Mouse (Mus musculus) liver (tissue): ENCODE results near the gene Dpf1.

Experiments
- DNase-seq: peaks from one replicate; pipeline ENCODE4 v3.0.0-alpha.2; 2020; ENCODE audit warnings: mixed read lengths

The Dpf1 gene

DNA sequence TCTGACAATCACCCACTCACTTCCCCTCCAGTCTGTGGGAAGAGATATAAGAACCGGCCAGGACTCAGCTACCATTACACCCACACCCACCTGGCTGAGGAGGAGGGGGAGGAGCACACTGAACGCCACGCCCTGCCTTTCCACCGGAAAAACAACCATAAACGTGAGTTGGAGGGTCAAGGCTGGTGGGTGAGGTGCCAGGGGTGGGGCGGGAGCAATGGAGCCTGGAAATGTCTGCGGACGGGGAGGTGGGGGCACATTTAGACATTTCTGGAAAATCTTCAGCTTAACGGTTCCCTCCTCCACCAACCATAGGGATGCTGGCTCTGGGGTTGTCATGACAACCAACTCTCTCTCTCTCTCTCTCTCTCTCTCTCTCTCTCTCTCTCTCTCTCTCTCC lies 9.3 kb downstream of the Dpf1 start:
- no peak for DNase-seq

DNA sequence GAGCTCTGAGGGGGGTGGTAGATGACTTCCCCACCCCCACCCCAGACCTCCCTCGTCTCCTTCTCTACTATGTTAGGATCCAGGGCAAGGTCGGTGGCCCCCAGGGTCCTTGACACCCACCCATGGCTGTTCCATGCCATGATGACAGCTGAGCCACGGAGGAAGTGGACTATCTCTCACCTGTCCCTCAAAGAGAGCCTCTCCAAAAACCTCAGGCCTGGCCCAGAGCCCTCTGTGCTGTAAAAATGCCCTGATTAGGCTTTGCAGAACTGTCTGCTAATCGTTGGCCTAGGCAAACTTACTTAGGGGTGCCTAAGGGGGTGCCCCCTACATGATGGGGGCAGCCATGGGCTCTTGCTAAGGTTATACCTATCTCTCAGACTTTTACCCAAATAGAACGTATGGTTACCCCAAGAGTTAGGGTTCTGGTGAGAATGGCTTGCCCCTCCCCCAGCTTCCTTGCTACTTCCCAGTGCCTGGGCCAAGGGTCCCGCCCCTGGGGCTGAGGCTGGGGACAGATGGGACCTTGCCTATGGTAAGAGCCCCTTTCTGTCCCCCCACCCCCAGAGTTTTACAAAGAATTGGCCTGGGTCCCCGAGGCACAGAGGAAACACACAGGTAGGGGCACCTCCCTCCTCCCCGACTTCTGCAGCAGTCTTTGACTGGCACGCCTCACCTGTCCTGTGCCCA lies 10.0 kb downstream of the Dpf1 start:
- DNase-seq, result no peak

DNA sequence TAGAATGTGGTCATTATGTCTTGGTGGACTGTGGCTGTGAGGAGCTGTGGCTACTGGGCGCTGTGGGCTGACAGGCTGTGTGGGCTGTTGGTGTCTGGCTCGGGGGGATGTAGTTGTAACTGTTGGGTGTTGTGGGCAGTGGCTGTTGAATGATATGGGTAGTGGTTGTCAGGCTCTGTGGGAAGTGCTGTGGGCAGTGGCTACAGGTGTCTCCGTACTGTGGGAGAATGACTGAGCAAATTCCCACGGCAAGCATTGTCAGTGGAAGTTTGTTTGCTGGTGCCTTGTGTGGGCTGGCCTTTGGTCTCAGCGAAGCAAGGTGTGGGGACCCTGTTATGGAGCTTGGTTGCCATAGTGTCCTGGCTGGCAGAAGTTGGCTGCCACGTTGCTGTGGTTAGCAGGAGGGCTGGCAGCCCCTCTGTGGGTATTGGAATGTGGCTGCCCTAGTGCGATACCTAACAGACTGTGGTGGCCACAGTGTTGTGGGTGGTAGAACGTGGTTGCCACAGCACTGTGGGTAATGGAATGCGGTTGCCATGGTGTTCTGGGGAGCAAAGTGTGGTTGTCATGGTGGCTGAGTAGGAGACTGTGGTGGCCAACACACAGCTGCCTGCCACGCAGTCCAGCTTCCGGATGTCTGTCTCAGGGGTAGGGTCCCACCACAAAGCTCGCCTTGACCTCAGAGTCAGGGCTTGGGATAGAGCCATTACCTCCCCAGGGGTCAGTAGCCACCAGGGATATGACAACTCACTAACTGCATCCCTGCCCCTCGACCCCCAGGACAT lies 11.3 kb downstream of the Dpf1 start:
- no peak for DNase-seq

DNA sequence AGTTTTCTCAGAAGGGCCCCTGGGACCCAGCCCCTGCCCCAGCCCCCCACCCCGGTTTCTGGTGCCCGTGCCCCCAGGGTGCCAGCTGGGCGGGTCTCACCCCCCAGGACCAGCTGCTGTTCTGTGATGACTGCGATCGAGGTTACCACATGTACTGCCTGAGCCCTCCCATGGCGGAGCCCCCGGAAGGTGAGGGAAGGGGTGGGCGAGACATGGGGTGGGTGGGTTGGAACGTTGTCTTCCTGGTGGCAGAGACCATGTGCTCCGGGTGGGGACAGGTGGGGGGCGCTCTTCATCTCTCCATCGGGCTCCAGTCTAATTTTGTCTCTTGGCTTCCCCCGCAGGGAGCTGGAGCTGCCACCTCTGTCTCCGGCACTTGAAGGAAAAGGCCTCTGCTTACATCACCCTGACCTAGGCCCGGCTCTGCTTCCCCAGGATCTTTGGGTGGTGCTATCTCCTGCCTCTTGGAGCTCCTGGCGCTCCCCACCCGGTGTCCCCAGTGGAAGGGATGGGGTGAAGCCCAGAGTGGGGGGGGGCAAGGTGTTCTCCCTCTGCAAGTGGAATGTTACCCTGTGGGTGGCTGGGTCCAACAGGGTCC lies 12.5 kb downstream of the Dpf1 start:
- DNase-seq, result no peak

DNA sequence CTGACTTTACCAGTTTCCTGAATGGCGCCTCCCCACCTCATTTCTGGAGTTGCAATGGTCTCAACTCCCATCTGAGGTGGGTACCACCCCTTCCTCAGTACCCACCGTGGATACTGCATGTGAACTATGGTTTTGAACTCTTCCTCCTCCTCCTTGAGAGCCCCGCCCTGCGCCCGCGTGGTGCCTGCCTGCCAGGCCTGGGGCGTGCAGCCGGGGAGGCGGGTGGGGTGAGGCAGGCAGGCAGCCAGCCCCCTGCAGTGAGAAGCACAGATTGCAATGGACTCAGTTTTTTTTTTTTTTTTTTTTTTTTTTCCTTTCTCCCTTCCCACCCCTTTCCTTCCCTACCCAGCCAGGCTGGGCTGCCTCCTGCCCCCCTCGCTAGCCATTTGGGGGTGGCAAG lies 13.2 kb downstream of the Dpf1 start:
- DNase-seq, result peak; percentile 51

DNA sequence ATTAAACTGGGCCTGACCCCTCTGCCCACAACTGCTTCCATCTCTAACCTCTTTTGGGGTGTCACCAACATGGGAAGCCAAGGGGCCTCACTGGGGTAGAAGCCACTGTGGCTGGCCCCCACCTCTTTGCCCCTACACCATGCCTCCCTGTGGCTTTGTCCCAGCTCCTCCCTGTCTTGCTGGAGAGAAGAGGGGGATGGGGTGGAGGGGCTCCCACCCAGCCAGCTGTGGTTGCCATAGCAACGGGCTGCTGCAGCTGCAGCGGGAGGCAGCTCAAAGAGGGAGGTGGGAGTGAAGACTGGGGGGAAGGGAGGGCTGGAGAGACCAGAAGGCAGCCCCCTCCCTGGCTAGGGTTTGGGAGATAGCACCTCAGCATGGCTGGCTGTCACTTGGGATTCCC lies 13.8 kb downstream of the Dpf1 start:
- DNase-seq, result peak; percentile 62

DNA sequence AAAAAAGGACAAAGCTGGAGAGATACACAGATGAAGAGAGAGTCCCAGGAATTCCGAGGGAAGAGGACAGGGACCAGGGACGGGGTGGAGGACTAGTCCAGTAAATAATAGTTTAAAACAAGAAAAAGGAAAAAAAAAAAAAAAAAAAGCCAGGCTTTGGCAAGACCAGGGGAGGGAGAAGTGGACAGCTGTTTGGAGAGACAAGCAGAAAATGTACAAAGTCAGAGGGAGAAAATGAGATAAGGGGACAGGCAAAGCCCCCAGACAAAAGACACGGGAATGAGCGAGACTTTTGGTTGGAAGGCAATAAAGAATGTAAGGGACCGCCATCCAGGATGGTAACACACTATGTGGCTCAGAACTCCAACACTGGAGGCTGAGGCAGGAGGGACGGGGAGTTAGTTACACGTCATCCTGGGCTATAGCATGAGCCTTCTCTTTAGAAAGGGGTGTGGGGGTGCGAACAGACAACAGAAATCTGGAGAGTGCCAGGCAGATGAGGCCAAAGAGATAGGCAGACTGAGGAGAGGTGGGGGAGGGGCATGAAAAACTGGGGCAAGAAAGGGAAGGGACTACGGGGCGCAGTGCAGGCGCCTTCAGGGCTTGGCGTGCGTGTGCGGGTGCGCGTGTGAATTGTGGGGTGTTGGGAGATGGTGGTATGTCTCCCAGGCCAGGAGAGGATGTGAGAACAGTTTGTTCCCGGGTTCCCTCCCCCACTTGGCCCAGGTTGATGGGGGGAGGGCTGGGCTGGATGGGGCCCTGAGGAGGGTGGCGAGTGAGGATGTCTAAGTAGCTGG lies 14.6 kb downstream of the Dpf1 start:
- peak; percentile 64 for DNase-seq

DNA sequence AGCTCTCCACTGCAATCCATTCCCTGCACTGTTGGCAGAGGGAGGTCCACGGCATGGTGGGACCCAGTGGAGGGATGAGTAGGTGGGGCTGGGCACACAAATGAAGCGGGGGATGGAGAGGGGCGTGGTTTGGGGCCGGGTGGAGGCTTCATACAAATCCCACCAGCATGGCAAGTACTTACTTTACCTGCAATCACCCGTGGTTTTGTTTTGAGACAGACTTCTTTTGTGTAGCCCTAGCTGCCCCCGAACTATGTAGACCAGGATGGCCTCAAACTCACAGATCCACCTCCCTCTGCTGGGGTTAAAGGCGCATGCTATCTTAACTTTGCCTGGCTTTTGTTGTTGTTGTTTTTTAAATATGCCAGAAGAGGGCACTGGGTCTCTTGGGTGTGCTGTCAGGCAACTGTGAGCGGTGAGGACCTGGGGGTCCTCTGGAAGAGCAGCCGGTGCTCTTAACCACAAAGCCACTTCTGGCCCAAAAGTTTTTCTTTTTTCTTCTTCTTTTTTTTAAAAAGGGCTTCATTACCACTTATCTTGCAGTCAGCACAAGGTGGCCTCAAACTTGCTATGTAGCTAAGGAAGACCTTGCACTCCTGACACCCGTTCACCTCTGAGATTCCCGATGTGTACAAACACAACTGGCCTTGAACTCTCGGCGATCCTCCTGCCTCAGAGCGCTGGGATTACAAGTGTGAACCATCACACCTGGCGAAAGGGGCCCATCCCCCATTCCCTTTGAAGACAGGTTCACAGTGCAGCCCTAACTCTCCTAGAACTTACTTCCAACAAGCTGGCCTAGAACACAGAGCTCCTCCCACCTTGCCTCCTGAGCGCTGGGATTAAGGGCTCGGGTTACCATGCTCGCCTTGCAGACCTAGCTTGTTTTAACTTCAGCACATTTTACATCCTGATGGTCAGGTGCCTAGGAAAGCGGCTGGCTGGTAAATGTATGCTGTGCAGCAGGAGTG lies 15.9 kb downstream of the Dpf1 start:
- no peak for DNase-seq

DNA sequence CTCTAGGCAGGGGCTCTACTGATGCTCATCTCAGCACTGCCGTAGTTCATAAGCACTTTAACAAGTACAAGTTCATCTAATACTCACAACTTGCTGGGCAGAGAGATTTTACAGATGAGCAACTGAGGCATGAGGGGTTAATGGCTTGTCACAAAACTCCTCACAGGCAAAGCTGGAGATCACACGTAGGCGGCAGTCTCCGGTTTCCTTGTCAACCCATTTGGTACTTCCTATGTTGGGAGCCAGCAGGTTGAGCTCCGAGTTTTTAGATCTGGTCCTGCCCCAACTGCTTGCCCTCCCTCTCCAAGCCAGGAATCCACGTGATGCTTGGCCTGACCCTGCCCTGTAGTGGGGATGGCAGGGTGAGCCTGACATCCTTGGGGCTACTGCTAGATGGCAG lies 23.3 kb downstream of the Dpf1 start:
- no peak for DNase-seq

DNA sequence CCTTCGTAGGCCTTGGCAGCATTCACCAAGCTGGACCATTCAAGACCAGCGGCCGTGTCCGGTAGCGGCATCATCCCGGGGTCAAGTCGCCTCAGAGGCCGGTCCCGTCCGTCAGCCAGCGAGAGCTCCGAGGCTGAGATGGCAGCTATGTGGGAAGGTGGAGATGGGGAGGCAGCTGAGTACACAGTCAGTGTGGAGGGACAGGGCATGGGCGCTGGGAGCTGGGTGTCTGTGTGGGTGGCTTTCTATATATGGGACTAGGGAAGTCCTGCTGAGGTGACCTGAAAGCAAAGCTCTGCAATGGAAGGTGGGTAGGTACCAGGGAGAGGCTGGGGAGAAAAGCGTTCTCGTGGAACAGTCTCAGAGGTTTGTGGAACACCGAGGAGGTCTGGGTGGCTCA lies 25.2 kb downstream of the Dpf1 start:
- DNase-seq, result no peak

DNA sequence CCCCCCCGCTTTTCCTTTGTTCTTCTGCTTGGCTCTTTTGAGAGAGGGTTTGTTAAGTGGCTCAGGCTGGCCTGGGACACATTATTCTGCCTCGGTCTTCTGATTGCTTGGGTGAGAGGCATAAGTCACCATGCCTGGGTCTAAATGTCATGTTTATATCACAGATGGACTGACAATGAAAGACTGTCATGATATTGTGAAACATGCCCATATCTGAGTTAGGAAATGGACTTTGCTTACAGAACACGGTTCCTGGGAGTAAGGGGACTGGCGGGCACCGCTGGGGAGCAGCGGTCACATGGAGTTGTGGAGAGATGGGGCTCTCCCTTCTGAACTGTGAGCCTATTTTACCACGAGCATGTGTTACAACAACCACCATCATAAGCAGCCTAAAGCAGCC lies 30.4 kb downstream of the Dpf1 start:
- DNase-seq, result no peak

DNA sequence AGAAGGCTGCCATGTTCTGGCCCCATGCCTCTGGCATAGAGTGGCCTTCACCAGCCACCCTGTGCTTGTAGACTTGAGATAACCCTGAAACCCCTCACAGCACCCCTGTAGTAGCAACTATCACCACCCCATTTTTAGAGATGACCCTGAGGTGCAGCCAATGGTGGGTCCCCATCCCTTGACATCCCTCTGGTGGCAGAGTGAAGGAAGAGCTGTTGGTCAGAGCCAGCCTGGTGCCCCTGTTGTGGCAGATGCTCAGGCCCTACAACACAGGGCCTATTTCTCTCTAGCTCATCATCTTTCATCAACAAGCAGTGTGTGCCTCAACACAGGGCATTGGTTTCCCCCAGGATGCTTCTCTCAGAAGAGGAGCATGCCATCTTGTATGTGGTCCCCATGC lies 31.5 kb downstream of the Dpf1 start:
- no peak for DNase-seq

DNA sequence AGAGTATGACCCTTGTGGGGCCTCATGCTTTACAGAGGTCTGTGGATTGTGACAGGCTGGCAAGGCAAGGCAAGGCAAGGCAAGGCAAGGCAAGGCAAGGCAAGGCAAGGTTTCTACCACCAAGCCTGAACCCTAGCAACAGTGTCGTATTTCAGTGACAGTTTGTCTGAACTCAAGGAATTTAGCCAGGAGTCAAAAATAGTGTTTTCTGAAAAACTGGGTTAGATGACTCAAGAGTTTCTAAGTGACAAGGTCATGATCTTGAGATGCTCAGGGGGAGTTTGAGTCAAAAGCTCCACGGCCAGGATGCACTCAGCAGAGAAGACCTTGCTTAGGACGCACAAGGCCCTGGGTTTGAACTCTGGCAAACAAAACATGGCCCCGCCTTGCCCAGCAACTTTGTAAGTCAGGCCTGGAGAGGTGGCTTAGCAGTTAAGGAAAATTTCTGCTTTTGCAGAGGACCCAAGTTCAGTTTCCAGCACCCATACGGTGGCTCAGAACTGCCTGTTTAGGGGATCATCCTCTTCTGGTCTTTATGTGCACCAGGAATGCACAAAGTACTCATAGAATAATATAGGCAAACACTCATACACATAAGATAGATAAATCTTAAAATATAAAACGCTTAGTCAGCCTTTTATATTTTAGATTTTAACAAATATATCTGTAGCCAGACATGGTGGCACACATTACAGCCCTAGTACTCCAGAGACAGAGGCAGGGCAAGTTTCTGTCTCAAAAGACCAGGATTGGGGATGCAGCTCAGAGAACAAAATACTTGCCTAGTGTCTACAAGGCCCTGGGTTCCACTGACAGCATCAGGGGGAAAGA lies 32.3 kb downstream of the Dpf1 start:
- DNase-seq, result no peak

DNA sequence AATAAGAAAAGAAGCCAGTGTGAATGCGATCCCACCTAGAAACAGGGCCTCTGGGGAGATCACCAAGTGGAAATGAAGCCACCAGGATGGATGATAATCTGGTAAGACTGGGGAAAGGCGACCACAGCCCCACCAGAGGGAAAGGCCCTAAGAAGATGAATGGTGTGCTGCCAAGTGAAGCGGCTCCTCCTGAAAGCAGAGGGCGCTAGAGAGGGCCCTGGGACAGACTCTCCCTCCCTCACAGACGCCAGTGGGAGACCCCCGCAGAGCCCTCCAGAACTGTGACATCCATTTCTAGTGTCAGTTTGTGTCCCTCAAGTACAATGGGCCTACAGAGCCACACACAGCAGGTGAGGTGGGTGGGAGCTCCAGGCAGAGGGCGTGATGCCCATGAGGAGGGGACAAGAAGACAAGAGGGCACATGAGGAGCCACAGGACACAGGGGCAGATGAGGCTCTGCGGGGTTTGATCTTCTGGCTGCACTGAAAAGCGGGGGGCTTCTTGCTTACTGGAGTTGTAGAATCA lies 33.1 kb downstream of the Dpf1 start:
- DNase-seq, result peak; percentile 35

DNA sequence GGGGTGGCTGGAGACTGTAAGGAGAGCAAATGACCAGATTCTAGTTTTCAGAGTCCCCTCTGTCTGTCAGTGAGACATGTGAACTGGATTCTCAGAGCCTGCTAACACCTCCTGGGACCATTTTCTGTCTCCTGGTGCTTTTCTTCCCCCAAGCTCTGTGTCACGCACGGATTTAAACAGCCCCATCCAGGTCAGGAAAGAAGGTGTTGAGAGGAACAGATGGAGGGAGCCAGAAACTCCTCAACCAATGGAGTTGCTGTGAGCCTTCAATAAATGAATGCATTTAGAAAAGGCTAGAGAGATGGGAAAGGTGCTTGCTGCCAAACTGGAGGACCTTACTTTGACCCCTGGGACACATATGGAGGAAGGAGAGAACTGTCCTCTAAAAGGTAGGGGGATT lies 34.0 kb downstream of the Dpf1 start:
- no peak for DNase-seq

DNA sequence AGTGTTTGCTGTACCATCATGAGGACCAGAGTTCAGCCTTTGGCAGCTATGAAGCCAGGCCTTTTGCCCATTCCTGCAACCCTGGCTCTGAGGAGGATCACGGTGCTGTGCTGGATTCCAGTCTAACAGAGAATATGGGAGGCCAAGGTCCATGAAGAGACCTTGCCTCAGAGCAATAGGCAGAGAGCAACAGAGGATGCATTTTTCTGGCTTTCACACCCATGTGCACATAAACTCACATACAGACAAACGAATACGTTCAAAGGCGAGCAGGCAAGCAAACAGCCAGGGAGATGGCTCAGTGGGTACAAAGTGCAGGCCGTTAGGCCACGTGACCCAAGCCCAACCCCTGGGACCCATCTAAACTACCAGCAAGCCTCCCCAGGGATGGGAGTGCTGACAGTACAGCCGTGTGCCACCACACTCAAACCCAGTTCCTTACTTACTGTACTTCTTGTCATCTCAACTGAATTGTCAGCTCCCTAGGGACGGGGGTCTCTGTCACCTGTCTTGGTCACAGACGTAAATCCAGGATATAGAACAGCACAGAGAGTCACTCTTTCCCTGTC lies 34.7 kb downstream of the Dpf1 start:
- peak; percentile 57 for DNase-seq

DNA sequence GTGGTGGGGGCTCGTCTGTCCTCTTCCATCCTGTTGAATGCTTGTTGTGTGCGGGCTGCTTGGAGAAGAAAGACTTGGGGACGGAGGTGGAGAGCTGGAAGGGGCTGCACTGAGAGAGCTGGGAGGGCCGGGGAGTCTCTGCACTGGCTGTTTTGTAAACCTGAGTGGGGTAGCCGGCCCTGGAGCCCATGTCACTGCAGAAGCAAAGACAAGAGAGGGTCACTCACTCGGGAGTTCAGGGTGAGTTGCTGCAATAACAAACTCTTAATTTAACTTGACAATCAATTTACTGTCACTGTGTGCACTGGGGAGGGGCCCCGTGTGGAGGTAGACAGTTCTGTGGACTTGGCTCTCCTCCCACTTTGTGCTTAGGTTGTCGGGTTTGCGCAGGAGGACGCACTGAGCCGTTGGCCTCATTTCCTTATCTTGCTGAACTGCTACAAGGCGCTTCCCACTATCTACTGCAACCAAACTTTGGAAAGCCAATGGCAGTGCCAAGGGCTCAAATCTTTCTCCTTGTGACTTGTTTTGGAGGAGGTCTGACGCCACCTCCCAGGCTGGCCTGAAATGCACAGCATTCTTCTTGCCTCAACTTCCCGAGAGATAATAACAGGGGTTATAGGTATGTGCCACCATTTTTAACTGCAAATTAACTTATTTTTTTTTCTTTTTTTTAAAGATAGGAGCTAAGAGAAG lies 35.4 kb downstream of the Dpf1 start:
- peak; percentile 83 for DNase-seq

DNA sequence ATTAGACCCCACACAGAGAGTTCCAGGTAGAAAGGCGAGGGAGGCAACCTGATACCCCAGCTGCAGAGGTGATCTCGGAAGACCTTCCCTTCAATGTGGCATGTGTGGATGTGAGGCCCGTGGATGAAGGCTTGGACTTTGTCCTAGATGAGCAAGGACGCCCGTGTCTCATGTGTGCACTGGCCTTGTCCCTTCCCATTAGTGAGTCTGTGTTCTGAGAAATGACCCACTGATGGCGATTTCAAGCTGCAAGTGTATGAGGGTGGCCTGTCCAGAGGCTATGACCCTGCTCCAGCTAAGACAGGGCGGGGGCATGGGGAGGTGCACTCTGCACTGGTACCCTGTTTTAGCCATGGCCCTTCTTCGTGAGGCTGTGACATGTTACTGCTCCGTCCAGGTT lies 36.5 kb downstream of the Dpf1 start:
- no peak for DNase-seq

DNA sequence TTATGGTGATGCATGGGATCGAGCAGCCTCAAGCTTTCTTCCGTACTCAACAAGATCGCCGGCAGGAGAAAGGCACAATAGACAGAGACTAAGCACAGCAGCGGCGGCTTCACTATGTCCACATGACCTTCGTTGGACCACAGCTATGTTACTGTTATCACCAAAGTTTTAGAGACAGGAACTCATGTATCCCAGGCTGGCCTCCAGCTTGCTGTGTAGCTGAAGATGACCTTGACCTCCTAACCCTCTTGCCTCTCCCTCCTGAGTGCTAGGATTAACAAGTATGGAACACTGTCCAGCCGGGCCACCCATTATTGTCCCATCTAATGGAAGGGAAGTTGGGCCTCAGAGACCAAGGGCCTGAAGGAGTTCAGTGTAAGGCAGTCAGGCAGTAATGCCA lies 37.1 kb downstream of the Dpf1 start:
- DNase-seq, result no peak

DNA sequence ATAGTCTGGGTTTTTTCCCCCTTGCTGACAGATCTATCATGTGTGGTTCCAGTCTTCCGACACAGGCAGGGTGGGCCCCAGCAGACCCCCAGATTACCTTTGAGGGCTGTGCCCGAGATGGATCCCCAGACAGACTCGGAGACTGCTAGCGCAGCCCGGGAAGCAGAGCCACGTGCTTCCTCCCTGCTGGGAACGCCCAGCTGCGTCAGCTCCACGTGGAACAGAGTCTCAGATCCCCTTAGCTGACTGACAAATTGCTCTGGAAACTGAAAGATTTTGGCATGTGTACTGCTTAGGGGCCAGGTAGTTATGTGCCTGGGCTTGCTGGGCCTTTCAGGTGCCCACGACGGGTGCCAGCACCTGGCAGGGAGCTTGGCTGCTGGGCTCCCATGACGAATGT lies 38.0 kb downstream of the Dpf1 start:
- DNase-seq, result no peak
